Mouse (Mus musculus): Measurements from ENCODE around the gene Sh3glb1. TPM values are rescaled to one million over a fixed set of nuclear protein-coding genes. Genes with fewer than 3 reads are reported as not detected.

Gene Sh3glb1
- total RNA-seq, 2 experiments from 2014 or later = 120 to 151 TPM

- ATAC-seq (replicated peaks; ENCODE audit: low FRiP score, poor library complexity, severe bottlenecking) = no peak
These were observed 3.0 kb downstream of the Sh3glb1 start for GRCm38 (mm10) chr3:144717121-144717520.

- ATAC-seq (replicated peaks; ENCODE audit: low FRiP score, poor library complexity, severe bottlenecking) = no peak
These were observed 4.2 kb downstream of the Sh3glb1 start for GRCm38 (mm10) chr3:144715901-144716300.

GRCm38 (mm10) chr3:144715033-144715432 lies 5.1 kb downstream of the Sh3glb1 start:
- no peak for ATAC-seq (replicated peaks; ENCODE audit: low FRiP score, poor library complexity, severe bottlenecking)

- no peak for ATAC-seq (replicated peaks; ENCODE audit: low FRiP score, poor library complexity, severe bottlenecking)
These were observed 5.5 kb downstream of the Sh3glb1 start for GRCm38 (mm10) chr3:144714606-144715005.

DNA sequence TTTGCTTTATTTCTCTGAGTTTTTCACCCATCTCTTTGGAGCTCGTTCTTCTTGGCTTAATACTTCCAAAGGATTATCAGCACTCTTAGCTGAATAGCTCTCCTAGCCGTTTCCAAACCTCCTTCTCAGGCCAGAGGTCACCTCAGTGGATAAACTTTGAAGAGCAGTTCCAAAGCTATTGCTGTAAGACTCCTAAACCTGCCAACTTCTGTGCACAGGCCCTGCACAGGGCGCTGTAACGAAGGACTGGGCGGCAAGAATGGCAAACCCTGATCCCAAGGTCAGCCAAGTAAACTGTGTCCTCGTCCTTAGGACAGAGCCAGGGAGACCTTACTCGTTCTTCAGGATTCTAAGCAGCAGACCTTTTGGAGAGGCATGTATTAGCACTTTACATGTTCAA lies 6.0 kb downstream of the Sh3glb1 start:
- ATAC-seq (replicated peaks; ENCODE audit: low FRiP score, poor library complexity, severe bottlenecking) = no peak

DNA sequence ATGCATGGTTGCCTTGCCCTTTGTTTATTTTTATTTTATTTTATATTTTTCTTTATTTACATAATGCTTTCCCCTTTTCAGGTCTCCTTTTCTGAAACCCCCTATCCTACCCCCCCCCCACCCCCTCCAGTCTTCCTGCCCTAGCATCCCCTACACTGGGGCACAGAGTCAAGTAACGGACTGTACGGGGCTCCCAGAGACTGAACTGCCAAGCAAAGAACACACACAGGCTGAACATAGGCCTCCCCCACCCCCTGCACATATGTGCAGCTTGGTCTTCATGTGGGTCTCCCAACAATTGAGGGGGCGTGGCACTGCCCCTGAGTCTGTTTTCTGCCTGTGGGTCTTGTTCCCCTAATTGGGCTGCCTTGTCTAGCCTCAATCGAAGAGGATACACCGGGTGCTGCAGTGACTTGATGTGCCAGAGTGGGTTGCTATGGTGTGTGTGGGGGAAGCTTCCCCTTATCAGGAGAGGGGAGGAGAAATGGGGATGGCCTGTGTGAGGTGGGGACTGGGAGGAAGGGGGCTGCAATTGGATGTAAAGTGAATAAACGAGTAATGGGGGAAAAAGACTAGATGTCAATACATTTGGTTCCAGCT lies 8.4 kb downstream of the Sh3glb1 start:
- no peak for ATAC-seq (replicated peaks; ENCODE audit: low FRiP score, poor library complexity, severe bottlenecking)

DNA sequence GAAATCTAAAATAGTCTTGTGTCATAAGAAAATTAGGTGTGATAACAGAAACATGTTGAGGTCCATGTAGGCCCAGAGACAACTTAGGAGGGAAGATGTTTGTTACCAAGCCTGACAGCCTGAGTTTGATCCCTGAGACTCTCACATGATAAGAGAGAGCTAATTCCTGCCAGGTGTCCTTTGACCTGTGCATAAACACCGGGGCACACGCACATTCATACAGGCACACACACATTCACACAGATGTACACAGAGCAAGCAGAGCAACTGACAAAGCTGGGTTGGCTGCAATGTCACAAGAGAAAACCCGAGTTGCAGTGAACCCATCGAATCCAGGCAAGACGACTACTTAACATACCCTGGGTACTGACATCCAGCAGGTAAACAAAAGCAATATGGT lies 11.5 kb downstream of the Sh3glb1 start:
- no peak for ATAC-seq (replicated peaks; ENCODE audit: low FRiP score, poor library complexity, severe bottlenecking)

DNA sequence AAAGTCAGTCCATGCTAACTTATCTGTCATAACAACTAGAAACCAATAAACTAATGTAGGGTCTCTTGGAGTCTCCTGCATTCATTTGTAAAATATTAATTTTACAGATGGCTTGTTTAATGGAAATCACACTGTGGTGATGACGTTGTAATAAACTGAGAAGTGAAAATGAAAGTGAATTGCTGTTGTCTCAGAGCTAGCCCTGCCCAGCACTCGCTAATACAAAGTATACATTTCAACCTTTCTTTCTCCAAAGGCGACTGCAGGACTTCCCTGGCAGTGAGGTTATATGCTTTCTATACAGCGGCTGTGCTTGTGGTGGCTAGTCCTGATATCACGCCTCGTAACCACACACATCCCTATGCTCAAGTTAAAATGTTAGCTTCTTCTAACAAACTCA lies 16.2 kb downstream of the Sh3glb1 start:
- ATAC-seq (replicated peaks; ENCODE audit: low FRiP score, poor library complexity, severe bottlenecking) = peak; percentile 87

- no peak for ATAC-seq (replicated peaks; ENCODE audit: low FRiP score, poor library complexity, severe bottlenecking)
These were observed 21.2 kb downstream of the Sh3glb1 start for GRCm38 (mm10) chr3:144698790-144699433.

DNA sequence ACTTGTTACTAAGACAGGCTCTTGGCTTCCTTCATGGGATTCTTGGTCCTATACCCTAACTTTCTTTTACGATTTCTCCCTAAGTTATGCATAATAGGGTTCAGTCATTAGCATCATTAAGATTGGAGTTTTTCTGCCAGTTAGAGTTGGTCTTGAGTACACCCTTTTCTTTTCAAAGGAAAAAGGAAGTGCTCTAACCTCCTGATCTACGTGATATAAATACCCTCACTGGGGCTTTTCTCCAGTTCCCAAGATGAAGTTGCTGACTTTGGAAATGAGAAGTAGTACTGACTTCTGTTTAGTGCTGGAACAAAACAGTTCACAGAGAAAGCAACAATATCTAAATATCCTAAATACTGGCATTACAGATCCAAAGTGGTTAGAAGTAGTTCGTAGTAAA lies 22.2 kb downstream of the Sh3glb1 start:
- no peak for ATAC-seq (replicated peaks; ENCODE audit: low FRiP score, poor library complexity, severe bottlenecking)

- no peak for ATAC-seq (replicated peaks; ENCODE audit: low FRiP score, poor library complexity, severe bottlenecking)
These were observed 23.0 kb downstream of the Sh3glb1 start for GRCm38 (mm10) chr3:144697154-144697553.

GRCm38 (mm10) chr3:144694941-144695340 lies 25.2 kb downstream of the Sh3glb1 start:
- no peak for ATAC-seq (replicated peaks; ENCODE audit: low FRiP score, poor library complexity, severe bottlenecking)

DNA sequence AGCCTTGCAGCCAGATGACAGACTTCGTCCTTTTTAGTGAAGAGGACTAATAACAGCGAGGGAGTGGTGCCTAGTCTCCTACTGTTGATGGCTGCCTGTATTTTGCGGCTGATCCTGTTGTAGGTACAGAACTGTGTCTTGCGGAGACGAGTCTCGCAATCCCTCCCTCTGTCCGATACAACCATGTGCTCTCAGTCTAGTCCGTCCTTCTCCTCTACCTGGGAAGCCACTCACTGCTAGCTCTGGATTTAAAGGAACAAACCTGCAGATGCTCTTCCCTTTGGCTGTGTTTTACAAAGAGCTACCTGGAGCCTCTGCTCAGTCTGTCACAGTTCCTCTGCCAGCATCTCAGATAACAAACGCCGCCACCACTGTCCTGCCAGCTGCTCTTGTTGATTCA lies 26.1 kb downstream of the Sh3glb1 start:
- no peak for ATAC-seq (replicated peaks; ENCODE audit: low FRiP score, poor library complexity, severe bottlenecking)

- peak; percentile 67 for ATAC-seq (replicated peaks; ENCODE audit: low FRiP score, poor library complexity, severe bottlenecking)
These were observed 28.1 kb downstream of the Sh3glb1 start for GRCm38 (mm10) chr3:144692052-144692451.

DNA sequence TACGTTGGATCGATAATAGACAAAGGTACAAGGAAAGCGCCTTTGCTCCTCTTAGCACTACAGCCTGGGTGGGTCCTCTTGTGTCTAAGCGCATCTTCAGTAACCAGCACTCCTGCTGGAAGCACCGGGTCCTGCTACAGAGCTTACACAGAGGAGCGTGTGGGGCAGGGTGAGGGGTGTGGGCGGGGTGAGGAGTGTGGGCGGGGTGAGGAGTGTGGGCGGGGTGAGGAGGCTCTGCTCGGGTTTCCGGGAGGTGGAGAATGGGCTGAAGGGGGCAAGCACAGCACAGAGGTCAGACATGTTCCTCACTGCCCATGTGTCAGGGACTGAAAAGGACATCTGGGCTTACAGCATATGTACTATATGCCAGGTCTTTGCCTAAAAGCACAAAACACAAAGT lies 30.9 kb downstream of the Sh3glb1 start:
- ATAC-seq (replicated peaks; ENCODE audit: low FRiP score, poor library complexity, severe bottlenecking) = peak; percentile 88

DNA sequence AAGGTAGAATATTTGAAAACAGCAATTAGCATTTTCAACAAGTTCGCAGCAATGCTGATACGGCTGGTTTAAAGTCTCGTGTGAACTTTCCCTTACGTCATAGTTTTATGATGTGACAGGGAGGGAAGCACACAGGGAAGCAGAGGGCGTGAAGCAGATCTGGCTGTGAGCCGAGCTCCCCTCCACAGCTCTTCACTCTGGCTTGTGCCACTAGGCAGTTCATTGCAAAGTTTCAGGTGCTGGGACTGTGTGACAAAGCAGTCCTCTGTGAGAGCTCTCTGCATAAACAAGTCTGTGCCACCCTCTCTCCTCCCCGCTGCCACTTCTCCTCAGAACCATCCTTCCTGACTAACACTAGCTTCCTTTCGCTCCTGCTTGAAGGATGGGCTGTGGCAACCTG lies 31.9 kb downstream of the Sh3glb1 start:
- no peak for ATAC-seq (replicated peaks; ENCODE audit: low FRiP score, poor library complexity, severe bottlenecking)

DNA sequence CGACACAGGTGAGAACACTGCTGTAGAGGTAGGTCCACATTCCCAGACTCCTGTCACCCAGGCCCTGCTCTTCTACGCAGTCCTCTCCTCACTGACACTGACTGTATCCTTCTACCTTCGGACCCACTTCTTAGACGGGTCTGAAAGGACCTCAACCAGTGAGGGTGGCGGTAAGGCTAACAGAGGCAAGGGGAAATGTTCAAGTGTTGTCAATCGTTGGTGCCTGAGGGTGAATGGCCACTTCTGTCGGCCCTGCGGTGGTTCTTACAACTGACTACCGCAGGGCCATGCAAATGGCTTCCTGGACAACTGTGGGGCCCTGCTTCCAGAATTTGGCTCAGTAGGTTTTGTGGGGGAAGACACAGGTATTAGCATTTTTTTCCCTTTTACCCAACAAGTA lies 32.5 kb downstream of the Sh3glb1 start:
- ATAC-seq (replicated peaks; ENCODE audit: low FRiP score, poor library complexity, severe bottlenecking) = no peak

DNA sequence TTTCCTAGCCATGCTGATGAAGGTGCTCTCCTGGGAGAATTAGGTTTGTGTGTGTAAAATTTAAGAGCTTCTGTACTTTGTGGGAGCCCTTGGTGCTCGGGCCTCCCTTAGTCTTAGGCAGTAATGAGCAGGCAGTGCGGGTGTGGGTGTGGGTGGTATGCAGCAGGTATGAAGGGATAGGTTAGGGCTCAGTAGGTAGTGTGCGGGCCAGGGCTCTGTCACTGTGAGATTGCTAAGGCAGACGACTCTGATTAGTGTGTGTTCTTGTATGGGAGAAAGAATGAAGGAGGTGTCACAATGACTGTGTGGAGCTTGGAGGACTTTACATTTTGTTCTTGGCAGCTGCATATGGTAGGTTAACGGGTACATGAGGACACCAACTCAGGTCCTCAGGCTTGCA lies 34.0 kb downstream of the Sh3glb1 start:
- no peak for ATAC-seq (replicated peaks; ENCODE audit: low FRiP score, poor library complexity, severe bottlenecking)

GRCm38 (mm10) chr3:144683136-144683814 lies 36.9 kb downstream of the Sh3glb1 start:
- ATAC-seq (replicated peaks; ENCODE audit: low FRiP score, poor library complexity, severe bottlenecking) = peak; percentile 88

DNA sequence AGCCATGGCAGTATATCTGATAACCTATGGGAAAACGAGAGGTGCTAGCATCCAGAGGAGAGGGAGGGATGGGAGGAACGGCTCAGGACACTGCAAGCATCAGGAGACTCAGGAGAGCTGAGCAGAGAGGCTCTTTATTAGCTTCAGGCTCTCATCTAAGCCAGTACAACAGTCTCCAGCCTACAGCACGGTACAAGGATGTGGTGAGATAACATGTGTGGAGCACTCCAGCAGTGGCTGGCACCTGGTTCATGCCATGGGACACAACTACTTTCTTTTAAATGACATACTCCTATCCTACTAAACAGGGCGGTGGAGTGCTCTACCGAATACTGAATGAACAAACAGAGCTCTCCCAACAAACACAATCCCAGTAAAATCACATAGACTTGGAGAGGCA lies 38.6 kb downstream of the Sh3glb1 start:
- ATAC-seq (replicated peaks; ENCODE audit: low FRiP score, poor library complexity, severe bottlenecking) = no peak

- no peak for ATAC-seq (replicated peaks; ENCODE audit: low FRiP score, poor library complexity, severe bottlenecking)
These were observed 40.4 kb downstream of the Sh3glb1 start for GRCm38 (mm10) chr3:144679701-144680159.

All from erythroblast, adult 5-6 weeks (primary cell).